Mouse (Mus musculus) heart, postnatal 0 days (tissue): ENCODE data around the gene Pdia6.

Source experiments
- CTCF ChIP-seq: IDR thresholded peaks from 2 replicates; pipeline ENCODE4 v1.5.1; 2016; ENCODE audit warnings: antibody characterized with exemption, control low read depth, low read depth
- EP300 ChIP-seq: IDR thresholded peaks from 2 replicates; pipeline ENCODE4 v1.6.1; 2016; ENCODE audit warnings: antibody characterized with exemption, low read depth

DNA sequence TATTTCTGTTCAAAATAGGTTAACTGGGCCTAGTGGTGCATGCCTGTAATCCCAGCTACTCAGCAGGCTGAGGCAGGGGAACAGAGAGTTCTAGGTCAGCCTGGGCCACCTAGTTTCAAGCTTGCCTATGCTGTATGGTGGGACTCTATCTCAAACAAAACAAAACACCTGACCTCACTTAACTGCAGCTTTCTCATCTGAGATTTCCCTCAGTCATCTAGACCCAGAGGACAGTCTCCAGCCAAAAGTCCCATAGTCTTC, 27.0 kb upstream of the Pdia6 start:
- TF ChIP-seq CTCF (no peak), EP300 (no peak)
